Mouse (Mus musculus) Patski (cell line): ENCODE measurements around the gene Cnot6l. TPM values are rescaled to one million over a fixed set of nuclear protein-coding genes. Genes with fewer than 3 reads are reported as not detected.

ENCODE experiments used
- ATAC-seq: fragments of 100-300 bp; one replicate; pipeline ENCODE4 v1.8.0; 2021
- CTCF ChIA-PET: fragments of 350-600 bp; sonication (Branson Sonifier 250); formaldehyde crosslinking; loops from one replicate; lab custom pipeline; 2022; ENCODE audit warnings: inconsistent platforms; lab: Charles Lee
- POLR2A ChIA-PET: fragments of 350-600 bp; sonication (Branson Sonifier 250); formaldehyde crosslinking; loops from one replicate; lab custom pipeline; 2022; ENCODE audit warnings: antibody characterized with exemption, inconsistent platforms; lab: Charles Lee
- DNase-seq: peaks from one replicate; pipeline ENCODE4 v3.0.0-alpha.2; 2011; ENCODE audit warnings: low read depth, low spot score
- H3K27me3 ChIP-seq: fragments of 371-371 bp; one replicate; pipeline ENCODE4 v1.5.1; 2021
- CTCF ChIP-seq: fragments of 100-300 bp; IDR thresholded peaks from one replicate; pipeline ENCODE4 v1.5.1; 2021
- in situ Hi-C: fragments of 300-500 bp; cut with MboI; formaldehyde crosslinking; loops from 3 replicates; pipeline ENCODE4 v1.11.1; 2018; ENCODE audit warnings: low pct_unique_long_range_greater_than_20kb, mixed read lengths
- polyA plus RNA-seq: library from polyadenylated mRNA; unstranded; gene quantifications from one replicate; pipeline ENCODE4 v1.2.3, GENCODE M21; 2021

The Cnot6l gene
- polyA plus RNA-seq, 1 experiment from 2014 or later = 29.3 TPM

- no peak for ATAC-seq
- no peak for DNase-seq
- no peak for TF ChIP-seq CTCF
- ChIA-PET CTCF (interaction anchor here (0.7 to 1.5 kb wide), 5 partner anchors 15 to 39 kb away, joined by 3 read pairs; no protein-coding TSS in a partner anchor), POLR2A (no interaction called here)
- H3K27me3 ChIP-seq = no peaks in the 10 kb centered on the region
- in situ Hi-C loops = no loop called here
Observed at GRCm38 (mm10) chr5:96104644-96105043, 59.3 kb downstream of the Cnot6l start.

GRCm38 (mm10) chr5:96091468-96091867 lies 72.5 kb downstream of the Cnot6l start:
- TF ChIP-seq CTCF = no peak
- ChIA-PET POLR2A (no interaction called here), CTCF (no interaction called here)
- in situ Hi-C loops = no loop called here
- ATAC-seq = no peak
- DNase-seq = no peak
- H3K27me3 ChIP-seq = no peaks in the 10 kb centered on the region

DNA sequence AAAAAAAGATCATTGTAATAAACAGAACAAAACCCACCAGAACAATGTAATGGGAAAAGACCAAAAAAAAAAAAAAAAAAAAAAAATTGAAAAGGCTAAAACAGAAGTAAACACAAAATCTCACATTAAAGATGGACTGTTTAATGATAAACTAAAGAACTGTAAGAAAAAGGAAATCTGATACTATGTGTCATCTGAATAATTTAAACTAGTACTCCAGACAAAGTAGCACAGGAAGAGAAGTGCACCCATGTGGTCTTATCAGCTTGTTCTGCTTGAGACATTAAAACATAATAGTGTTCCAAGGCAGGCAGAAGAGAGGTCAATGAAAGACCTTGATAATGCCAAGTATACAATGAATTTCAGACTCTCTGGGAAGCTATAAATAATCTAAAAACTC lies 78.6 kb downstream of the Cnot6l start:
- in situ Hi-C loops = no loop called here

DNA sequence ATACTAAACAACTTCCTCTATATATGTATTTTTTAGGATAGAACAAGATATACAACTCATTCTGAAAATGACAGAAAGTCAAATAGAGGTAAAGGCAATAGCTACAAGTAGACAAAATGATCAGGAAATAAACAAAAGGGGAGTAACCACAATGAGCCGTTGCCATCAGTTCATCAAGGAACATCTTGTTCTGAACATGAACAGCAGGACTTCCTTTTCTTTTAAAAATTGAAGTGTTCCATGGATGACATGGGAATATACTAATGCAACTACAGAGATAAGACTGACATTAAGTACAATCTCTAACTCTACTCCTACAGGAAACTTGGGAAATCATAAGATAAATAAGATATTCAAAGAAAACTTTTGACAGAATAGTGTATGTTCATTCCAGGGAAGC lies 84.9 kb downstream of the Cnot6l start:
- H3K27me3 ChIP-seq = no peaks in the 10 kb centered on the region
- ChIA-PET POLR2A (no interaction called here), CTCF (no interaction called here)
- in situ Hi-C loops = no loop called here
- TF ChIP-seq CTCF = no peak
- ATAC-seq (no peak), DNase-seq (no peak)

More for the DNA sequence above, 78.6 kb downstream of the Cnot6l start:
- ATAC-seq = no peak
- ChIA-PET POLR2A (no interaction called here), CTCF (interaction anchor here (0.8 to 1.3 kb wide), 2 partner anchors 10 to 13 kb away, joined by 3 read pairs; no protein-coding TSS in a partner anchor)
- no peaks in the 10 kb centered on the region for H3K27me3 ChIP-seq
- no peak for TF ChIP-seq CTCF
- DNase-seq = no peak

GRCm38 (mm10) chr5:96065591-96065990 lies 98.4 kb downstream of the Cnot6l start:
- POLR2A ChIA-PET = no interaction called here
- in situ Hi-C loops = no loop called here
- CTCF ChIA-PET = no interaction called here
- no peak for ATAC-seq
- DNase-seq = no peak
- no peak for TF ChIP-seq CTCF
- H3K27me3 ChIP-seq = no peaks in the 10 kb centered on the region

DNA sequence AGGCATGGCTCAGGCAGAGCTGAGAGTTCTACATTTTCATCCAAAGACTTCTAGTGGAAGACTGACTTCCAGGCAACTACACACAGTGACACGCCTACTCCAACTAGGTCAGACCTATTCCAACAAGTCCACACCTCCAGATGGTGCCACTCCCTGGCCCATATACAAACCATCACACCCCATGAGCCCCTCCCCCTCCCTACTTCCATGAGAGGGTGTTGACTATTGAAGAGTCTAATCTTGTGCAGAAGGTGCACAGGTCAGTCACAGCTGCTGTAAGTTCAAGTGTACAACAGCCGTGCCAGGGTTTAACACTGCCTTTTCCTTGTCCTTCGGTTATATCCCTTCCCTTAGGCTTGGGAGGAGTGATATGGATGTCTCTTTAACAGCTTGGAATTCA lies 121.5 kb downstream of the Cnot6l start:
- POLR2A ChIA-PET = no interaction called here
- no peak for TF ChIP-seq CTCF

GRCm38 (mm10) chr5:96041507-96042104 lies 122.4 kb downstream of the Cnot6l start:
- peaks cover 4% of the 10 kb centered on the region for H3K27me3 ChIP-seq
- in situ Hi-C loops = no loop called here
- POLR2A ChIA-PET = interaction anchor here (0.6 kb wide), 1 partner anchor 86 kb away, joined by 3 read pairs; no protein-coding TSS in a partner anchor
- CTCF ChIA-PET = interaction anchor here (1.0 kb wide), 1 partner anchor 10 kb away, joined by 3 read pairs; no protein-coding TSS in a partner anchor
- DNase-seq (peak; percentile 19), ATAC-seq (peak; percentile 72)
- TF ChIP-seq CTCF = no peak

More for the DNA sequence above, 121.5 kb downstream of the Cnot6l start:
- in situ Hi-C loops = no loop called here
- ATAC-seq (no peak), DNase-seq (no peak)
- CTCF ChIA-PET = no interaction called here
- peaks cover 4% of the 10 kb centered on the region for H3K27me3 ChIP-seq

GRCm38 (mm10) chr5:96039188-96039840 lies 124.7 kb downstream of the Cnot6l start:
- ChIA-PET CTCF (no interaction called here), POLR2A (no interaction called here)
- ATAC-seq (no peak), DNase-seq (no peak)
- TF ChIP-seq CTCF = no peak
- peaks cover 4% of the 10 kb centered on the region for H3K27me3 ChIP-seq
- in situ Hi-C loops = no loop called here

- CTCF ChIA-PET = interaction anchor here (1.4 kb wide), 1 partner anchor 15 kb away, joined by 4 read pairs; no protein-coding TSS in a partner anchor
- in situ Hi-C loops = no loop called here
- peaks cover 4% of the 10 kb centered on the region for H3K27me3 ChIP-seq
- ATAC-seq (peak; percentile 47), DNase-seq (peak; percentile 9)
- no peak for TF ChIP-seq CTCF
- POLR2A ChIA-PET = no interaction called here
Observed at GRCm38 (mm10) chr5:96037684-96038121, 126.3 kb downstream of the Cnot6l start.

- DNase-seq (no peak), ATAC-seq (no peak)
- in situ Hi-C loops = no loop called here
- POLR2A ChIA-PET = no interaction called here
- H3K27me3 ChIP-seq = peaks cover 4% of the 10 kb centered on the region
- TF ChIP-seq CTCF = no peak
- CTCF ChIA-PET = interaction anchor here (1.0 kb wide), 1 partner anchor 11 kb away, joined by 3 read pairs; no protein-coding TSS in a partner anchor
Observed at GRCm38 (mm10) chr5:96036125-96036672, 127.8 kb downstream of the Cnot6l start.

GRCm38 (mm10) chr5:96034101-96034500 lies 129.9 kb downstream of the Cnot6l start:
- CTCF ChIA-PET = interaction anchor here (1.1 to 2.2 kb wide), 3 partner anchors 20 to 187 kb away, joined by 3 to 5 read pairs (median 5); no protein-coding TSS in a partner anchor
- in situ Hi-C loops = no loop called here

More at GRCm38 (mm10) chr5:96034101-96034500, 129.9 kb downstream of the Cnot6l start:
- ATAC-seq = no peak
- peaks cover 7% of the 10 kb centered on the region for H3K27me3 ChIP-seq
- no peak for TF ChIP-seq CTCF
- DNase-seq = no peak
- POLR2A ChIA-PET = no interaction called here
